Mouse (Mus musculus): Measurements from ENCODE around the gene Gm19935. TPM values are rescaled to one million over a fixed set of nuclear protein-coding genes. Genes with fewer than 3 reads are reported as not detected.

The Gm19935 gene
- total RNA-seq (2021) = 1 to 10 TPM in 1 of 2 experiments, under 1 TPM in 1; 0.94 to 2.4 TPM
- long read RNA-seq, experiment 1 = 0 reads
- long read RNA-seq, experiment 2 = 0 reads

- DNase-seq (ENCODE audit: low spot score in 2 of 2) = no peak
These were observed at the start of gene Gm19935 for GRCm38 (mm10) chr8:90817293-90817692. Gene Gm19935, minus strand, starts transcription at chr8:90817393.

DNA sequence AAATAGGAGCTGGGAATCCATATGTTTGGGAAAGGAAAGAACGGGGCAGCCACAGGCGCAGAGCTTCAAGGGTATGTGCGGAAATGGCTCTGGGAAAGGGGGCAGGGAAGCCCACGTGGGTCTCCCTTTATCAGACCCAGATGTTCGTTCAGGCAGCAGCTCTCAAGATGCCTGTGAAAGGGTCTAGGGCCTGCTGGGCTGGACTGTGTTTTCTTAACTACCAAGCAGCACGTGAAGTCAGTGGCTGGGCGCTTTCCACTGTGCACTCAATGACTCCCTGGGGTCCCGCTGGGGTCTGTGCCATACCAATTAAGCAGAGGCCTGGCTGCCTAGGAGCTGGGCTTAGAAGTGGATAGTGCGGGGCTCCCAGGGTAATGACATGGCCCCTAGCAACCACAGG lies 44.8 kb upstream of the Gm19935 start:
- DNase-seq (ENCODE audit: low spot score in 2 of 2) = no peak

DNA sequence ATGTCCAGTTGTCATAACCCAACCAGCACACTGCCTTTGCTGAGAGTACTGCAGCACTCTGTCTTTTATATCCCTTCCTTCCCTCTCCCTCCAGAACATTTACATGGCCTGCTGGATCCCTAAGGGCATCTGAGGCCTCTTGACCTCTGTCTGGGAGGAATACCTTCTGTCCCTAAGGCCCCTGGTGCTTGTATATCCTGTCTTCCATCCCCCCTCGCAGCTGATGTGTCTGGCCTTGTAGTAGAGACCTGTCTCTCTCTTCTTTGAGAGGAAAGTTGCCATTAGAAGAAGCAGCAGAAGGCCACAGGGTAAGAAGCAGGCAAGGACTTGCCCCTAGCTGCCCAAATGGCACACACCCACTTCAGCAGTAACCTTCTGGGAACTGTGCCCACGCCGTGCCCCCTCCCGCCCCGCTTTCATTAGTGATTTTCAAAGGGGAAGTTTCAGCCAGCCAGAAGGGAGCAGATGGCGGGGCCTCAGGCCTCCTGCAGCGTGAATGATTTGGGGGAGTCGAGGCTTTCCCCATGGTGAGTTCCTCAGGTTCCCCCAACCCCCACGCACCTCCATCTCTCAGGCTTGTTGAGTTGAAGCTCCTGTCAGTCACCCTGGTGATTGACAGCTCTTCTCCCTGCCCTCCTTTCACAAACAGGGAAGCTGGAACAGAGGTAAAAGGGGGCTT lies 44.2 kb upstream of the Gm19935 start:
- DNase-seq (ENCODE audit: low spot score in 2 of 2) = no peak

DNA sequence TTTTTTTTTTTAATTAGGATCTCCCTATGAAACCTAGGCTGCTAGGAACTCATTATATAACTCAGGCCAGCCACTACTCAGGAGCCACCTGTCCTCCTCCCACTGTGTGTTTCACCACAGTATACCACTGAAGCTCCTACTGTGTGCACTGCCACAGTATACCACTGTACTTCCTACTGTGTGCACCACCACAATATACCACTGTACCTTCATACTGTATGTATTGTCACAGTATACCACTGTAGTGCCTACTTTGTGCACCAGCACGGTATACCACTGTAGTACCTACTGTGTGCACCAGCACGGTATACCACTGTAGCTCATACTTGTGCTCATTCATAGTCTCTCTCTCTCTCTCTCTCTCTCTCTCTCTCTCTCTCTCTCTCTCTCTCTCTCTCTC lies 40.9 kb upstream of the Gm19935 start:
- DNase-seq (ENCODE audit: low spot score in 2 of 2) = no peak

GRCm38 (mm10) chr8:90856952-90857351 lies 39.8 kb upstream of the Gm19935 start:
- no peak for DNase-seq (ENCODE audit: low spot score in 2 of 2)

DNA sequence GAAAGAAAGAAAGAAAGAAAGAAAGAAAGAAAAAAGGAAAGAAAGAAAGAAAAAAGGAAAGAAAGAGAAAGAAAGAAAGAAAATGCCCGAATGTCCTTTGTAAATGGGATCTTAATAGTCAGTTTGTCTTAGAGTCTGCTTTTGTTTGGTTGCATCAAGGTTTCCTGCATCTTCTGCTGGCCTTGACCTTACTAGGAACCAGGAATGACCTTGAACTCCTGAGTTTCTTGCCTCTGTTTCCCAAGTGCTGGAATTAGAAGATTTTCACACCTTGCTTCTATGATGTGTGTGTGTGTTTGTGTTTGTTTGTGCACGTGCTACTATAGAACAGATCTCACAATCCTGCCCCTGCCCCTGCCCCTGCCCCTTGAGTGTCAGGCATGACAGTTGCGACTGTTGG lies 39.0 kb upstream of the Gm19935 start:
- DNase-seq (ENCODE audit: low spot score in 2 of 2) = no peak

DNA sequence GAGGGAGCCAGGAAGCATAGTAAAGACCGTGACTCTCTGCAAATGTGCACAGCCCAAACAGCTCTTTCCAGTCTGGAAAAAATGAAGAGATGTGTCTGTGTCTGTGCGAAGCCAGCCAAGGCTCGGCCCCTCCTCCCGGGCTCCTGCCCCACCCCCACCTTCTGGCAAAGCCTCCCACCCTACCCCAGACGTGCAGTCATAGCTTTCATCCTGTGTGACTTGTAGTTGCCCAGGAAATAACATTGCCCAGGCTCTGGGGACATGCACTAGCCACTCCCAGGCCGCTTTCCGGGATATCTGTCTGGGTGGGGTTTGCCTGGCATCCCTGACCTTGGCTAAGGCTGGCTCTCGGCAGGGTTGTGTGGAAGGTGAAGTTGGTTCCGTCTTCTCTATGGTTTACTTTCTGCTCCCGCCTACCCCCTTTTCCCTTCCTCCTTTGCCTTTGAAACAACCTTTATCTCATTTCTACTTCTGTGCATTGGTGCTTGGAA lies 37.5 kb upstream of the Gm19935 start:
- DNase-seq (ENCODE audit: low spot score in 2 of 2) = no peak

DNA sequence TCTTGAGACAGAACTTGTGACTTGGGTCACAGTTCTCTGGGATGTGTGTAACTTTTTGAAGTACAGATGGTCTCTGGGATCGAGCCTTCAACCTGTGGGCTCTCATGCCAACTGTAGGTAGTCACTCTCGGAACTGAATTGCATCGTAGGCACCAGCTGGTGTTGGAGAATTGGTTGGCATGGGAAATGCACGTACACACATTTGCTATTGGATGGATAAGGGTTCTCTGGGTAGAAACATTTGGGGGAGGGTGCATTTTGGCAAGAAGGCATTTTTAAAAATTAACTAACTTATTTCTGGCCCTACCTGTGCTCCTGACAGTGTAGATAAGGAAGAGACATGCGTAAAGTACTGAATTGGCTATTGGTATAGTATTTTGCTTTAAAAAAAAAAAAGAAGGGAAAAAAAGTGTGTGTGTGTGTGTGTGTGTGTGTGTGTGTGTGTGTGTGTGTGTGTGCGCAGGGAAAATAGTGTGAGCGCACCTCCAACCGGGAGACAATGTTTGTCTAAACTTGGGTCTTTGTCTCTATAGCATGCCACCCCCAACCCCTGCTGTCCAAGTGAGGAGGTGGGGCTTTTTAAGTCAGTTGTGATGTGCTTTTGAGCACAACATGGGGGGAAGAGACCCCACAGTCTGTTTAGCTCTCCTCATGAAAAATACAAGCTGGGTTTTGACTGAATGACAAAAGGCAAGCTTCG lies 36.9 kb upstream of the Gm19935 start:
- DNase-seq (ENCODE audit: low spot score in 2 of 2) = no peak

DNA sequence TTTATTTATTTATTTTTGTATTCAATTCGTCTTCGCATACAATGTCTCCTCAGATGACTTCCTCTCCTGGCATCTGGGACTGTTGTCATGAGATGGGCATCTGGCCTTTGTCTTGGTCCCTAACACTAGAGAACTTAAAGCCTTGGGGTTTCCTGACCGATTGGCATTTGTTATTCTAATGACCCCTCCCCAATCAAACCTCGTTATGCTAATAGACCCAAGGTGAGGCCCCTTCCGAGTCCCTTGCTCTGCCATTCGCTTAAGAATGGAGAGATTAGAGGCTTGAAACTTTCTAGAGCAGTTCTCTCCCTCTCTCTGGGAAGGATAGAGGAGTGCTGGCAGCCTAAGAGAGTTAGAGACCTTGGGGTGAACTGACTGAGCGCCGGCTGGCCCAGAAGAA lies 34.4 kb upstream of the Gm19935 start:
- no peak for DNase-seq (ENCODE audit: low spot score in 2 of 2)

- DNase-seq (ENCODE audit: low spot score in 2 of 2) = peak; percentile 59 to 70
These were observed 32.4 kb upstream of the Gm19935 start for GRCm38 (mm10) chr8:90849462-90850050.

GRCm38 (mm10) chr8:90847980-90848379 lies 30.8 kb upstream of the Gm19935 start:
- no peak for DNase-seq (ENCODE audit: low spot score in 2 of 2)

DNA sequence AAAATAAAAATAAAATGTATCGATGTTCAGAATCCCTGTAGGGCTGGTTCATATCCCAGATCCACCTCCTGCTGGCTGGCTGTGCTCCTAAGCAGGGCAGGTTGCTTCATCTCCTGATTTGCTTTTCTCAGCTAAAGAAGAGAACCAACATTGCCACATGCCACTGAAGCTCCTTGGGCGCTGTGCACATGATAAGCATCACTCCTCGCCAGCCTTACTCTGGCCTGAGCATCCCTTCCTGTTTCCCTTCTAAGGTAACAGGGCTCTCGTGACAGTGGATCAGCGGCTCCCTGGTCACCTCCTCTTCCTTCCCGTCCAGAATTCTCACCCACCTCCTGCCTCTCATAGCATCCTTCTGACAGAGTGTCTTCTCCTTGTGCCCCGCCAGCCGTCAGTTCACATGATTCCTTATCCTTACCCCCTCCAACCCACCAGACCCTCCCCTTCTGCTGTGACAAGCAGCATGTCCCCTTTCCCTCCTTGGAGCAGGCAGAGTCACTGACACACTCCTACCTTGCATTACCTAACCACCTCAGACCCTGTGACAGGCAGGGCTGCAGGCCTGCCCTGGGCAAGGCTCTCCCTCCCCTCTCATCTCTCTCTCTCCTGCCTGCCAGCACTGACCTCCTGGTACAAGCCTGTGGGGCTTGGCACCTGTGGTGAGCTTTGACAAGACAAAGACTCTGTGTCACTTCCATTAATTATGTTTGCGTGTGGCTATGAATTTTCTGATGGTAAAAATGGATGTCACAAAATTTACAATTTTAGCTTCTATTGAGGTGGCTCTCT lies 27.2 kb upstream of the Gm19935 start:
- DNase-seq (ENCODE audit: low spot score in 2 of 2) = no peak

DNA sequence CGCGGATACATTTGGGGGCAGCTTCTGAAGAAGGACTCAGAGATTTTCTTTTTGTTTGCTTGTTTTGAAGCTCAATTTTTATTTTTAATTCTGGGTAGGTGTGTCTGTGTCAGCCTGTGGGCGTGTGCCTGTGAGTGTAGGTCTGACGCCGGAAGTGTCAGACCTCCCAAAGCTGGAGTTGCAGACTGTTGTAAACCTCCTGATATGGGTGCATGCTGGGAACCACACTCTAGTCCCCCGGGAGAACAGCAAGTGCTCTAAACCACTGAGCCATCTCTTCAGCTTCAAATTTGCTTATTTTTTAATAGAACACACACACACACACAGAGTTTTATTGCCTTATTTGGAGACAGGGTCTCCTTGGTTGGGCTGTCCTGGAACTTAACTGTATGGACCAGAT lies 25.9 kb upstream of the Gm19935 start:
- no peak for DNase-seq (ENCODE audit: low spot score in 2 of 2)

- no peak for DNase-seq (ENCODE audit: low spot score in 2 of 2)
These were observed 24.1 kb upstream of the Gm19935 start for GRCm38 (mm10) chr8:90841321-90841720.

DNA sequence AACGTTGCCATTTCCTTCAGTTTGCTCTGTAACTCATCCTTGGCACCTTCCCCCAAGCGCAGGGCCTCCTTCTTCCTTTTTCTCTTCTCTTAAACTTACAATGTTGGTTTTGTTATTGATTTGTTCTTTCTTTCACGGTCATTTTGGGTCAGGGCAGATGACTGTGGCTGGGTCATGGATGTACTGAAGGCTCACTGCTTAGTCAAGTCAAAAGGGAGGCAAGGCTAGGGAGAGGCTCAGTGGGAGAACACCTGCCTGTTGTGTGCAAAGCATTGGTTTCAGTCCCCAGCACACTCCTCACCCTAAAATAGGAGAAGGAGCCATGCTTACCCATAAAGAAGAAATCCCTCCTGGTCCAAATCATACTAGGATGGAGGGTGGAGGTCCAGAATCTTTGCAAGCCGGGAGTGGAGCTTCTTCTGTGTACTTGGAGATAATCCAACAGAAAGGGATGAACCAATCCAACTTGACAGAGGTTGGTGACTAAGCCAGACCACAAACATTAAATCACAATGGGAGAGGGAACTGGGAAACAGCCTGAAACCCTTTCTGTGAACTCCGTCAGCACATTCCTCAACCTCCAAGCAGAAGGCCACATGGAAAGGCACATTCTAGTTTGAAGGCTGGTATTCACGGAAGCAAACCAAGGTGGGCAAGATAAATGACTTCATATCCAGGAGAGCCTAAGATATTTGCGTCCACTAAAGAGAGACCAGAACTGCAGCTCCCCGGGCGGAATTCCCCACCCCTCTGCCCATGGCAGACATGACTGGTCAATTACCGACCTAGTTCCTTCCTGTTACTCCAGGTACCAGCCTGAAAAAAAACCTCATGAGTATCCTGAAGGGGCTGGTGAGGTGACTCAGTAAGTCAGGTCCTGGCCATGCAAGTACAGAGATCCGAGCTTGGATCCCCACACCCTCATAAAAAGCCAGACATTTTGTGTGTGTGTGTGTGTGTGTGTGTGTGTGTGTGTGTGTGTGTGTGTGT lies 22.8 kb upstream of the Gm19935 start:
- no peak for DNase-seq (ENCODE audit: low spot score in 2 of 2)

DNA sequence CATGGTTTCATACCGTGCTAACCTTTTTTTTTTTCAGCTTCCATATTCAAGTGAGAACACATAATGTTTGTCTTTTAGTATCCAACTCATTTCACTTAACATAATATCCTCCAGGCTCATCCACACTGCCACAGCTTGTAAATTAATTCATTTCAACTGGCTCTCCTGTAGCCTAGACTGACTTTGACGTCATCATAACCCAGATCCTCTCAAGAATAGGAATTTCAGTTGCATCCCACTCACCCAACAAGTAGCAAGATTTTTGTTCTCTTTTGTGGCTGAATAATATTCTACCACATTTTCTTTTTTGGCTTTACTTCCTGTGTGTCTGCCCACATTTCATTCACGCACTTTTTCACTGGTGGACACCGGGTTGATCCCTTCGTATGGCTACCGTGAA lies 20.2 kb upstream of the Gm19935 start:
- DNase-seq (ENCODE audit: low spot score in 2 of 2) = no peak

GRCm38 (mm10) chr8:90834321-90834672 lies 17.1 kb upstream of the Gm19935 start:
- no peak for DNase-seq (ENCODE audit: low spot score in 2 of 2)

GRCm38 (mm10) chr8:90833628-90834320 lies 16.6 kb upstream of the Gm19935 start:
- DNase-seq (ENCODE audit: low spot score in 2 of 2) = no peak

- no peak for DNase-seq (ENCODE audit: low spot score in 2 of 2)
These were observed 15.5 kb upstream of the Gm19935 start for GRCm38 (mm10) chr8:90832576-90833289.

All from left cerebral cortex, adult 18-20 months (tissue).